Mouse (Mus musculus): Measurements from ENCODE around the gene Hmgn1. TPM values are rescaled to one million over a fixed set of nuclear protein-coding genes. Genes with fewer than 3 reads are reported as not detected.
"Not testable (repeated sequence)": the region's sequence is repeated elsewhere in the genome, so short reads cannot be mapped to it uniquely, and the experiment has no call there.

Gene Hmgn1
- total RNA-seq (2021): 100 to 1,000 TPM in 1 of 2 experiments, 10 to 100 TPM in 1; 89.4 to 103 TPM
- long read RNA-seq, experiment 1, transcript Hmgn1-201 (6 exons, 2,174 nt): major isoform, 39 of 53 reads
- long read RNA-seq, experiment 1, partial matches to known transcripts: 2 of 53 reads
- long read RNA-seq, experiment 1, other reads (novel, unspliced or antisense): 10 of 53 reads
- long read RNA-seq, experiment 2, transcript Hmgn1-201 (6 exons, 2,174 nt): major isoform, 54 of 61 reads
- long read RNA-seq, experiment 2, partial matches to known transcripts: 0 of 61 reads
- long read RNA-seq, experiment 2, other reads (novel, unspliced or antisense): 6 of 61 reads

DNA sequence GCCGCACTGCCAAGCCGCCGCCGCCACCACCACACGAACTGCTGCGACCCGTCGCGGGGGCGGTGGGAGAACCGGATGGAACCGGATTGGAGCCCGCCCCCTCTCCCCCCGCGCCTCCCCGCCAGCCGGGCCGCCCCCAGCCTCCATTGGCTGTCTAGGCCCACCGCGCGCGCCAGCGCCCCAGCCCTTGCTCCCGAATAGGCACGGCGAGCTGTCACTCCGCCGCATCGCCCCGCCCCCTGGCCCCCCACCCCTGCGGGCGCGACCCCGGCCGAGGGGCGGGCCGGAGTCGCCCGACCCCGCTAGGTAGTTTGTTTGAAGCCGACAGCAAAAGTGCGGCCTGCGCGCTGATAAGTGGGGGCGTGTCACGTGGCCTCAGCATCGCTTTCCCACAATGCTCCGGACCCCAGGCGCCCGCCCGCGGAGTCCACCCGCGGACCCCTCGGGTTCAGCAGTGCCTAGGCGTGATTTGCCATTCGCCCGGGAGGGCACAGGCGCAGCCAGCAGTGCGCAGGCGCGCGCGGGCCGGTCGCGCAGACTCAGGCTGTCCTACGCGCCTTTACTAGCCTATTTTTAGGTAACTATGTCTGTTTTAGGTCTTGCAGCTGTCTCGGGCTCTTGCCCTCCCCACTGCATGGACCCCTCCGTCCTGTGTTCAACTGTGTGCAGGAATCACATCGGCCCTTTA is at the start of gene Hmgn1:
Gene Hmgn1 (minus strand): TSS at position 73 of the 688 bp plus-strand sequence.
- DNase-seq: peak; percentile 99

DNA sequence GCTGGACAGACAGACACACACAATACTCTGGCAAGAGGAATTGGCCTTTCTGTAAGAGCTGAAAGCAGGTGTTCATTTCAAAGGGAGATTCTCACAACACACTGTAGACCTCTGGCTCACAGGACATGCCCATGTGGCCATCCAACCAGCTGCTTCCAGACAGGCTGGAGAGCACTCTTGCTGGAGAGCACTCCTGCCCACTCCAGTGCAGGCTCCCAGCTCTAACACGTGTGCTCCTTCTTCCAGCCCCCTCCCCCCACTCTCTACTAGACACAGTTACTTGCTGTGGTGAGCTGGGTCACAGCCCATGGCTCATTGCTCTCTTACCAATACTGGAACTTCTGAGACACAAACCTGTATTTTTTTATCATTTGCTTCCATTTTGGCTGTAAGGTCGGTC is 47.9 kb upstream of the Hmgn1 start:
- DNase-seq: no peak

DNA sequence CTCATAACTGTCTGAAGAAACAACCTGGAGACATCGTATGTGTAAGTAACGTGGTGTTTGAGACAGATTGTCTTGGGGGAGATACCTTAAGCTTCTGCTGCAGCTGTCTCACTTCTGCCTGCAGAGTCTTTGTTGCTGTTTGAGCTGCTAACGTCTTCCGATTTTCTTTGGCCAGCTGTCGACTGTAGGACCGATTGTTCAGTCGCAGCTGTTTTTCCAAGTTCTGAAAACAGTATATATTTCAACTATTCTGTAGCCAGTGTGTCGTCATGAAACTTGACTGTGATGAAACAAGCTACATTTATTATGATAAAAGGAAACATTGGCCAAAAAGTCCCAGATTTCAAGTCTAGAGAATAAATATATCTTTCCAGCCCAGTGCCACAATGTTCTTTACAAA is 46.1 kb upstream of the Hmgn1 start:
- no peak for DNase-seq

DNA sequence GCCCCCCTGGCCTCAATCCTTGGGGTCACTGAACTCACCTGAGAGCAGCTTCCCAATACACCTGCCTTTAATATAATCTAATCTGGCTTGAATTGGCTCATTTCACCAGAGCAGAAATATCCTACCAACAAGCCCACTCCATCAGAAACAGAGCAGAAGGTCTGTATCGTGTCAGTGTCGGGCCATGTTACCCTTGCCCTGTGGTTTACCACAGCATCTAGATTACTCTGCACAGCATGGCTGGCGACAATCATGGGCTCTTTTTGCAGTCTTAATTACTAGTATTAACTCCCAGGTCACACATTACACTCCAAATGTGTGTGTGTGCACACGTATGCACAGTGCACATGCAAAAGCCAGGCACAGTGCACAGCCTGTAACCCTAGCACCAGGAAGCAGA is 41.3 kb upstream of the Hmgn1 start:
- no peak for DNase-seq

DNA sequence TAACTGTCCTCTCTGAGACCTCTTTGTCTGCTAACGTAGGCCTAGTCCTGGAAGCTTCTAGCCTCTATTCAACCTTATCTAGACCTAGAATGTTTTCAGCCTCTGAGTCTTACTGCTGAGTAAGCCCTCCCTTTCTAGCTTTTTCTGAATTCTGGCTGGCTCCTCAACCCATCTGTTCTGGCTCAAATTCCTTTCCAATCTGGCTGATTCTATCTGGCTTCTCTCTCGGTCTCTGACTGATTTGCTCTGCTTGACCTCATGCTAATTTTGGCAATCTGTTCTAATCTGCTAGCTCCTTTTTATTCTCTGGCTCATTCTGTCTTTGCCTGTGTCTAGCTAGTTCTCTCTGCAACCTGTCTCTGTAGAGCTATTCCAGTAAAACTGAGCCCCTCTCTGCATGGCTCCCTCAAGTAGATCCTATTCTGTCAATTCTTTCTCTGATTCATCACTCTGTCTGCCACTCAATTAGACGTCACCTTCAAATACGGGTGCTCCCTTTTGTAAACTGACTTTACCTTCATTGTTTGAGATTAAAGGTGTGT is 38.3 kb upstream of the Hmgn1 start:
- no peak for DNase-seq

DNA sequence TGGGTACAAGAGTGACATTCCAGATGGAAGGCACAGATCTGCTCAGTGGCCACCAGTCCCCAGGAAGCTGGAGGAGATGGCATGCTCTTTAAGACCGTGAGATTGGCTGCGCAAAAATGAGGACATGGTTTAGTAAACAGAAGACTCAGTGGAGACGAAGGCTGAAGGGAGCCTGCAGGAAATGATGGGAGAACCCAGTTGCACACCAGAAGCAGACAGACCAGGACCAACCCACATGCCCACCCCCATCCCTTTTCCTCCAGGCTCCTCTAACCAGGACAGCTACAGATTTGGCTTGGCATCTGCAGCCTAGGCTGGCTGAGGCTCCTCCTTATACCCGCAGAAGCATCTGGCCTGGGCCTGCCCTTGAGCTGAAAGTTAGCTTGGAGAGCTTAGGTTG is 33.8 kb upstream of the Hmgn1 start:
- no peak for DNase-seq

DNA sequence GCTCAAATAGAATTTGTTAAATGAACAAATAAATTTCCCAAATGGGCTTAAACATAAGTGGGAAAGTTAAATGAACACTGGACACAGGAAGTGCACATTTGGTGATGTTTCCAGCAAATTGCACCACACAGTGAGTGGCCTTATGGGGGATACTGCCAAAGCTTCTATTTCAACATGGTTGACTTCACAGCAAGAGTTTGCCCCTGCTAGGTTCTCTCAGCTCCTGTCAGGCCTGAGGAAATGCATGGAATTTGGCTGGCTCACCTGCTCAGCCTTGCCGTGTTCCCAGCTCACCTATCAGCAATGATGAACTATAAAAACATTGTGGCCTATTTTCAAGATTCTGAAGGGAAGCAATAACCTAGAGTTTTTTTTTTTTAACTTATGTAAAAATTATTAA is 33.4 kb upstream of the Hmgn1 start:
- DNase-seq: no peak

DNA sequence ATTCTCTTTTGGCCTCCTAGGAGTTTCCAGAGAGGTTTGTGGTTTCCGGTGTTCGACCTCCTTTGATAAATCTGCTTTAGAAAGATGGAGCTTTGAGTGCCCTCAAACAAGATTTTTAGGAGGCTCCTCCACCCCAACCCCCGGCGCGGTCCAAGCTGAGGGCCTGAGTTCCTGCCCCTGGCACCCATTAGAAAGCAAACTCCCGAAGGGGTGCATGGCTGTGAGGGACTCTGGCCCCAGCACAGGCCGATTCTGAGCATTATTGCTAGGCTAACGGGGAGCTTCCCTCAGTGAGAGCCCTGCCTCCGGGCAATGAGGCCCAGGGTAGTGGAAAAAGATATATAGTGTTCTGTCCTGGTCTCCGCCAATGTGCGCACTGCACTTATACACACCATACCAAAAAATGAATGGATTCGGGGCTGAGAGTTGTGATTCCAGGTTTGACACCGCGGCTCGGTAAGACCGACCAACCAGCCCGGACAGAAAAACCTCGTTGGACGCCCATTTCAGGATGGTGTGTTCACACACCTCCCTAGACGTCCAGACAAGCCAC is 32.3 kb upstream of the Hmgn1 start:
- peak; percentile 34 for DNase-seq

DNA sequence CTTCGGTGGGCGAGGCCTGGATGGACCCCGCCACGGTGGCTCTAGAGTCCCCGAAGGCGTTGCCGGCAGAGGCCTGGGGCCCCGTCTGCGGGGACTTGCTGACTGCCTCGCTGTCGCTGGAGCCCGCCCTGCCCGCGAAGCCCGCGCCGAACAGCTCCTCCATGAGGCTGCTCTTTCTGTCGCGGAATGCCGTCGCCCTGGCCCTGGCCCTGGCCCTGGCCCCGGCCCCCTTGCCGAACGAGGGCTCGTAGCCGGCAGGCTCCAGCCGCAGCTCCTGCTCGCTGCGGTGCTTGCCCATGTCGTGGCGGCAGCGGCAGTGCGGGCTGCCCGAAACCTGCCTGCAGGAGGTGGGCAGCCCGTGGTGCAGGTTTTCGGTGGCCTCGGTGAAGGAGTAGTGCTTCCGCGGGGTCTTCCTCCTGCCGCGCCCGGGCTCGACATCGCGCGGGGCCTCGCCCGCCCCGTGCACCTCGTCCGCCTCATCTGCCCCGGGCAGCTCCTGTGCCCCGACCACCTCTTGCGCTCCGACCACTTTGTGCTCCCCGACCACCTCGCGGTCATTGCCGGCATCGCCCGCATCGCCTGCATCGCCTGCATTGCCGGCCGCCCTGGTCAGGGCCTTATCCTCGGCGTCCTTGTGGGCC is 31.7 kb upstream of the Hmgn1 start:
- DNase-seq: peak; percentile 71

DNA sequence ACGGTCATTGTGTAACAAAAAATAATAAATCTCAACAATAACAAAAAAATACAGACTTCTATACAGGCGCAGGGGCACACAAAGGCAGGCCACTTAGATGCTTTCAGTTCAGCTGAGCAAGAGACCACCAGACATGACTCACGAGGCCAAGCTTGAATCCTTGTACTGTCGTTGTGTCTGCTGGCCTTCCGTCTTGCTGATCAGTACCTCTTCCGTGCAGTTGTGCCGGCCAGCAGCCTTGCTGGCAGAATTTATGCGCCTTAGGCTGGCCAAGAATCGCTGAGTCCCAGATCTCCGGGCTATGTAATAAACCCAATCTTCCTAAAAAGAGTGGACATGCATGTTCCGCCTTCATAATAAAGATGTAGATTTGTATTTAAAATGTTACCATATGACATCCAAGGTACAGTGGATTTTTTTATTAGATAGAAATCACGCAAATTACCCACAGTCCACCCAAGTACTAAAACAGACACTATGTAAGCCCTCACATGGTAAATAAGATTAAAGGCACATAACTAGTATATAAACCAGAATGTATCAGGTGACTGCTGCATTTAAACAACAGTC is 31.1 kb upstream of the Hmgn1 start:
- DNase-seq: peak; percentile 27

DNA sequence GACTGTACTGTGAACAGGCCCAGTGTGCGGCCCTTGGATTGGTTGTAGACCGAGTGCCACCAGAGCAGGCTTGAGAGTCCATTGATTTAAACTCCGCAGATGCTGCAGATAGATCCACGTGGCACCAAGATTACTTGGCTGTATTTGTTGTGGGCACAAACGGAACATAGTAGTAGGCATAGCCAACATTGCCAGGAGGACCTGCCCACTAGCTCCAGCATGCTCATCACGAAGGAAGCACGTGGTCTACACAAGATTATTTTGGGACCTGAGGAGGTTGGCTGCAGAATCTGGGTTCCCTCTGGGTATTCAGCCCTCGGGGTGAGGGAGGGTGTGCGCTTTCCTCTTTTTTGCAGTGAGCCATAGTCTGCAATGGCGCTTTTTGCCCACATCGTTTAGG is 29.6 kb upstream of the Hmgn1 start:
- no peak for DNase-seq

DNA sequence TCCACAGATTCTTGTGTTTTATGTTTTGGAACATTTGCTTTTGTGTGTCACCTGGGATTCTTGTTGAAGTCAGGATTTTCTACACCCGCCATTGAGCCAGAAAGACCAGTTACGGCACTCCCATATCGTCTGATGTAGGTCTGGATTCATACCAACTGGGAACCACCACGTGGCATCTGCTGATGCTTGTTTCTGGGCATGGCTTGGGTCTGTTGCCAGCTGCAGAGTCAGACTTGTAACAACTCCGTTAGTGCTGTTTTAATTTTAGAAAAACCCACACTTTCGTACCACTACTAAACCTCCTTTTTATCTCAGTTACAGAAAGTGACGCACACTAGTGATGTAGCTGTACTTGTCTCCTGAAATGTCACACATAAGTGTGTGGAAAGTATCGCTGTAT is 28.5 kb upstream of the Hmgn1 start:
- DNase-seq: no peak

DNA sequence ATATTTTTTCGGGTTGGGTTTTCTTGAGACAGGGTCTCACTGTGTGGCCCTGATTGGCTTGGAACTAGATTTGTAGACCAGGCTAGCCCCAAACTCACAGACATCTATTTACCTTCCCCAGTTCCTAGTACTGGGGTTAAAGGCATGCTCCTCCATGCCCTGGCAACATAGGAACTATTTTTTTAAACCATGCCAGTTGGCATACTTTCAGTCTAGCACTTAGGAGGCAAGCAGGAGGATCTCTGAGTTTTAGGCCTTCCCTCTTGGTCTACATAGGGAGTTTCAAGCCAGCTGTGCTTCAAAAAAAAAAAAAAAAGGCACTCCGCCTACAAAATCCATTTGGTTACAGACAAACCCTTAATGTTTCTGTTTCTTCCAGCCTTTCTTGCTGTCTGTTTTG is 26.9 kb upstream of the Hmgn1 start:
- no peak for DNase-seq

DNA sequence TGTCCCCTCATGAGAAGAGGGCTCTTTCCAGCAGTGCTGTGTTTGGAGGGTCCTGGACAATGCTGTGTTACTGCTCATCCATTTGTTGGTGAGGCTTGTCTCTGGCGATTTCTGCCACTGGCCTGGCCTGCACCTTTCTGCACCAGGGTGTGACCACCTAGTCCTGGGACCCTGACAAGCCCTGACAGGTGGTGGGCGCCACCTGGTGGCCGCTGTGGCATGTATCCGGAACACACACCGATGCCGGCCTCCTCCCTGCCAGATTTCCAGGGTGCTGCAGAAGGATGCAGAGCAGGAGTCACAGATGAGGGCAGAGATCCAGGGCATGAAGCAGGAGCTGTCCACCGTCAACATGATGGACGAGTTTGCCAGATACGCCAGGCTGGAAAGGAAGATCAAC is 24.0 kb upstream of the Hmgn1 start:
- peak; percentile 88 for DNase-seq

DNA sequence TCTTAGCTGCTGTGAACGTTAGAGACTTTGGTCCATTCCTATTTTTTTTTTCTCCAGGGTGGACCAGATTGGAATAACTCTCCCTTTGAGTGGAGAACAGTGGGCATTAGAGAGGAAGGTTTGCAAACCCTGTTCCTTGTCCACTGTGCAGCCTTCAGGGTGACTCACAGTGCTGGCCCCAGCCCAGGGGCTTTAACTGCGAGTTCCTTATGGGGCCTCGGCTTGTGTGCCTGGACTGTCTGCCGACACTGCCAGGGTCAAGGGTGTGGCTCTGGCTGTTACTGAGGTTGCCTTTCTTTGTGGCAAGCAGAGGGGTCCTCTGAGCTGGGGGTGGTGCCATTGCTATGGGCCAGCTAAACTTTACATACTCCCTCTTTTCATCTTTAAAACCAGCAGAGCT is 23.5 kb upstream of the Hmgn1 start:
- DNase-seq: peak; percentile 59

DNA sequence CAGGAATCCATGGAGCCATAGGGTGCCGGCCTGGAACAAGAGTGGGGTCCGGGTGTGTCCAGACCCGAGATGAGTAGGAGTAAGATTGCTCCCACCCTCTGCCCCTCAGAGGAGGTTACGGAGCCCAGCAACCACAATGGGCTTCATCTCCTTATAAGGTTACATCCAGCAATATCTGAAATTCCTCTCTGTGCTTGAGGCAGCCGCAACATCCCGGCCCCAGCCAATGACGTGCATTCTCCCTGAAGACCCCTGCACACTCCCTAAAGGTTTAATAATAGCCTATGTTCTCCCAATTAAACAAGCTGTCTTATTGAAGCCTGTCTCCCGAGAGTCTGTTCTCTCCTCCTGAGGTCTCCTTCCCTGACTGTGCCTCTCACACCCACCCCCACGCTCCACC is 21.8 kb upstream of the Hmgn1 start:
- no peak for DNase-seq

DNA sequence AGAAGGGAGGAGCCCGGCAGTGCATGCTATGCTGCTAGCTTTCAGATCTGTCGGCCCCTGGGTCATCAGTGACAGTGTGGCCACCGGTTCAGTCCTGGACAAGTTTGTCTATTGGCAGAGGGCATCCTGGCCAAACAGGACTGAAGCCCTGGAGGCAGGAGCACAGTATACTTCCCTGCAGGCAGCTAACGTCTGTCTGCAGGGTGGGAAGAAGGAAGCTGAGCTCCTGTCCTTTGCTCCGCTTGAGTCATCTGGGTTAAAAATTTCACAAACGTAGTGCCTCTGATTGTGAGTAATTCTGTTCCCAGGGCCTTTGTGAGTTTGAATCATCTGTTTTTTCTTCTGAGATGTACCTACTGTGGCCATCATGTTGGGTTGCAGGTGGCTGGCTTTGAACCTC is 21.3 kb upstream of the Hmgn1 start:
- DNase-seq: no peak

DNA sequence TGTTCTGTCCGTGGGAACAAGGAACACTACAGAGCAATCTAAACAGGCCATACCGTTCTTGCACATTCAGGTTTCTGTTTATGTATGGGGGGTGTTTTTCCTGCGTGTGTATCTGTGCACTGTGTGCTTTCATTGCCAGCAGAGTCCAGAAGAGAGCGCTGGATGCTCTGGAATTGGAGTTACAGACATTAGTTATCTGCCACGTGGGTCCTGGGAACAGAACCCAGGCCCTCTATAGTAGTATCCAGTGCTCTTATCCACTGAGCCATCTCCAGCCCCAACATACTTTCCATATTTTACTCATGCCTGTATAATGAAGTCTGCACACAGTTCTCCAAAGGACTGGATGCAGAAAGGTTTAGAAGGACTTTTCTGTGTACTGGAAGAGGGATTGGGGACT is 18.3 kb upstream of the Hmgn1 start:
- DNase-seq: no peak

DNA sequence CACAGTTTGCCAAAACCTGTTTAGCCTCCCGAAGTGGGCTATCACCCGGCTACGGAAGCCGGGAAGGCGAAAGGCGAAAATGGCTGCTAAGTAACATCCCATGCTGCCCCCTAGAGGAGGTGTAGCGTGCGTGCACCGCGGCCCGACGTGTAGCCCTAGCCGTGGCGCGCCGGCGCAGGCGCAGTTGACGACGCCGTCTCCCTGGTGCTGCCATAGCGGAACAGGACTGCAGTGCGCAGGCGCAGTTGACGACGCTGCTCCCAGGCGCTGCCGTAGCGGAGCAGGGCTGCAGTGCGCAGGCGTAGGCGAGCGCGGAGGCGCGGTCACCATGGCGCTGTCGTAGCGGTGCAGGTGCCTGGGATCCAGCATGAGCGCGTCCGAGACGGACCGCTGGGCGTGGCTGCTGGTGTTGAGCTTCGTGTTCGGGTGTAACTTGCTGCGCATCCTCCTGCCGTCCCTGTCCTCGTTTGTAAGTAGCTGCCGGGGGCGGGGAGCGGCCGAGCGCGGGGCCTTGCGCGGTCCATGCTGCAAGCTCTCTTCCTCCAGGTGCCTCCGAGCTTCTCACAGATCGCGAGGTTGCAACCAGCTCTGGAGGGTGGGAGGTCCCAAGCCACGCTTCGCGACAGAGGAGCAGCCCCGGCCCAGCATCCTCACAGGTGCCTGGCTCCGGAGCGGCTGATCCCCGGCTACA is 17.7 kb upstream of the Hmgn1 start, which contains the start of gene Wrb:
Gene Wrb (plus strand): TSS at position 298 of the 691 bp plus-strand sequence.
- peak; percentile 100 for DNase-seq

DNA sequence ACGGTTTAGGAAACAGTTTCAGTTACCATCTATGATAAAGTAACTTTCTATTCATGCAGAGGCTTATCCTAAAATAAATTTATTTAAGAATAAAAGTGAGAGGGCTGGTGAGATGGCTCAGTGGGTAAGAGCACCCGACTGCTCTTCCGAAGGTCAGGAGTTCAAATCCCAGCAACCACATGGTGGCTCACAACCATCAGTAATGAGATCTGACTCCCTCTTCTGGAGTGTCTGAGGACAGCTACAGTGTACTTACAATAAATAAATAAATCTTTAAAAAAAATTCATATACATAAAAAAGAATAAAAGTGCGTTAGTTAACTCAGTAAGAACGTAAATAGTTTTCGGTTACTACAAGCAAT is 17.2 kb upstream of the Hmgn1 start:
- not testable (repeated sequence) for DNase-seq

DNA sequence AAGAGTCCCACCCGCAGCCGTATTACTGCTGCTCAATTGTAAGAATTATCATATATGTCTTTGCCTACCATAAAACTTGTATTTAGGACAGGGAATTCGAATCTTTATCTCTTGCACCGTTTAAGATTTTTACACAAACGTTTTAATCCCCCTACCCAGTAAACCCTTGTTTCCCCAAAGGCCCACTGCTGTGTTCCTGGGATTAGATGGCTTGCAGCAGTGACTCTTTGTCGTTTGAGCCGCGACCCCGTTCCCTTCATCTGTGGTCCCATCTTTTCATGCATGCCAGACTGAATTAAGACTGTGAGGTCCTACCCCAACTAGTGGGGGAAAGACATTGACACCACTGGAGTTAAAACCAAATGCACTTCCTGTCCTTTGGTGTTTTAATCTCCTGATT is 937 bp upstream of the Hmgn1 start:
- DNase-seq: no peak

DNA sequence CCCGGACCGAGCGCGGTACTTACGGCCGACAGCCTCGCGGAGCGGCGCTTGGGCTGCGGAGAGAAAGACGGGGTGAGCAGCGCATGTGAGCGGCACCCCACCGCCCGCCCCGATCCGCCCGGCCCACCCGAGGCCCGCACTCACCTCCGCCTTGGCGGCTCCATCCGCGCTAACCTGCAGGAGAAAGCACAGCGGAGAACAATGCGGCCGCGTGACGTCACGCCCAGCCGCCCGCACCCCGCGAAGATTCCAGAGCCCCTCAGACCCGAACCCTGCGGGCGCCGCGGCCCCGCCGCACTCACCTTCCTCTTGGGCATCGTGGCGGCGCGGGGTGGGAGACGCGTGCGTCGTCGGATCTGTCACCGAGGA is 257 bp downstream of the Hmgn1 start:
- DNase-seq: no peak
